Mouse (Mus musculus) neutrophil, adult 5-6 weeks (primary cell): Measurements from ENCODE around the gene Kat6b. TPM values are rescaled to one million over a fixed set of nuclear protein-coding genes. Genes with fewer than 3 reads are reported as not detected.

Experiments used
- ATAC-seq: fragments of 151-379, 151-347 bp; 2 replicates; pipeline ENCODE4 v1.8.0; 2017; ENCODE audit warnings: mild to moderate bottlenecking, moderate TSS enrichment; ENCODE audit not compliant: insufficient number of reproducible peaks, poor library complexity, low FRiP score, severe bottlenecking; ENCODE audit errors: extremely low read depth
- total RNA-seq: library from RNA; stranded (forward); fragments of 200-1000 nt; gene quantifications from 2 replicates; pipeline ENCODE4 v1.2.3, GENCODE M21; 2017

The Kat6b gene
- total RNA-seq, 1 experiment from 2014 or later: 19.8 TPM

DNA sequence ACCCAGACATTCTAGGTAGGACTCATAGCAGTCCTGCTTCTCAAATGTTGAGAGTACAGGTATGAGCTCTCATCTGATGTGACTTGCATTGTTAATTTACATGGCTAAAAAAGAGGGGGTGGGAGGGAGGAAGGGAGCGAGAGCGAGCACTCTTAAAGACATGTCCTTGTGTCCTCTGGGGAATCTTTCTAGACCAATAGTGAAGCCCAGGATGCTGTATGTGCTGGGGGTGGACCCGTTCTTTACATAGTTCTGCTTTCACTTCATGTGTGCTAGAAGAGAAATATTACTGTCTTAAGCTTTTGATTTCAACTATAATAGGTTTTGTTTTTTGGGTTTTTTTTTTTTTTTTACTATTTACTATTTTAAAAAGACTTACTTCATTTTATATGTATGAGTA, 101.1 kb downstream of the Kat6b start:
- ATAC-seq: peak; percentile 82

GRCm38 (mm10) chr14:21583051-21583450, 101.8 kb downstream of the Kat6b start:
- no peak for ATAC-seq

- no peak for ATAC-seq
These were observed 102.6 kb downstream of the Kat6b start for GRCm38 (mm10) chr14:21583868-21584267.

- ATAC-seq: no peak
These were observed 103.4 kb downstream of the Kat6b start for GRCm38 (mm10) chr14:21584468-21585135.

DNA sequence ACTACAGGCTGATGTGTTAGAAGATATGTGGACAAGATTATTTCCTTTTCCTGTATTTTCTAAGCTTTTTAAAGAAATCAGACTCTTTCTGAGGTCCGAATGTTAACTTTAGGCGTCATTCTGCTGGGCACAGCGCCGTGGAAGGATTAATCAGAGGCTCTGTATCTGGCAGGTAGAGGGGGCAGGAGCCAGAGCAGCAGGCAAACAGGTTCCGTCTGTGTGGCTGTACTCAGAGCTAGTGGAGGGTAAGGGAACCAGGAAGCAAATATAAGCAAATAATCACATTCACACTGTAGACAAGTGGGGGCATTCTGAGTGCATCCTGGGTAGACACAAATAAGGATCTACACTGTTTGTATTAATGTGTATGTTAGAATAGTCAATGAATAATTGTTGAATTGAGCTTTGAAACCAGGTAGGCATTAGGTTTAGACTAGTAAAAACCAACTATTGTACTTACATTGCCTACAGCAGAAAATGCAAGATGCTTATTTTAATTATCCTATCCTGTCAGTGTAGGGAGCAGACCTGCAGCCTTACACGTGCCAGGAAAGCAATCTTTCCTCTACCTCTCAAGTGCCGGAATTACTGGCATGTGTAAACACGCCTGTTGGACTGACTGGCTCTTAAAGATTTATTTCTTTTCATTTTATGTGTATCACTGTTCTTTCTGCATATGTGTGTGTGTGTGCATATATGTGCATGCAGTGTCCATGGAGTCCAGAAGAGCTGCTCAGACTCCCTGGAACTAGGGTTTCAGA, 104.4 kb downstream of the Kat6b start:
- ATAC-seq: no peak

- ATAC-seq: no peak
These were observed 105.4 kb downstream of the Kat6b start for GRCm38 (mm10) chr14:21586481-21587118.

DNA sequence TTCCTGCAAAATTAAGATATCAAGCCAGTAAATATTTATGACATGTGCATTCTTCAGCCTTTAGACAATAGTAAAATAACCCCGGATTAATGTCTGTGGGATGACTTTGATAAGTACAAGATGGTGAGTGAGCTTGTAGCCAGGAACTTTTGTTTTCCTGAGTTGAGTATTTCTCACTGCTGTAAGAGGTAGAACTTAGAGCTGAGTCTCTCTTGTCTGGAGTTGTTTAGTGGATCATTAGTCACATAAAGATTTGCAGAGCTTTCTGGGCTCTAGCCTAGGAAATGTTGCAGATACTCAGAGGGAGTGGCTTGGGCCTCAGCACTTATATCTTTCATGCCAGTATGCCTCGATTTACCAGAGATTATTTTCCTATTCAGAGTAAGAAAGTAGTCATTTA, 106.7 kb downstream of the Kat6b start:
- no peak for ATAC-seq

DNA sequence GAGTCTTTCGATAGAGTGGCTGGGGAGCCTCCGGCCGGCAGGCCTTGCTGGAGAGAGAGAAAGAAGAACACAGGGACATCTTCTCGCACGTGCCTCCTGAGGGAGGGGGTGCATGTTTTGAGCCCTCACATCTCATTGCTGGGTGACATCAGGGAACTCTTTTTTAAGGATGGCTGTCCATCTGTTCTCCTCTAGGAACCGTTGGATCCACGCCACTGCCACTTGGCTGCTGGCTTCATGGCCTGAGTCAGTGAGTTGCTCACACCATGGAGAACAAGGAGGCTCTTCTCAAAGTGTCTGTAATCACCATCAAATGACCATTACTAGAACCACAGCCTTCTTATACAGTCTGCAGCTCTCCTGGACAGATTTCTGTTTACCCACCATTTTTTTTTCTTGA, 108.4 kb downstream of the Kat6b start:
- ATAC-seq: no peak

- no peak for ATAC-seq
These were observed 109.0 kb downstream of the Kat6b start for GRCm38 (mm10) chr14:21590205-21590604.

DNA sequence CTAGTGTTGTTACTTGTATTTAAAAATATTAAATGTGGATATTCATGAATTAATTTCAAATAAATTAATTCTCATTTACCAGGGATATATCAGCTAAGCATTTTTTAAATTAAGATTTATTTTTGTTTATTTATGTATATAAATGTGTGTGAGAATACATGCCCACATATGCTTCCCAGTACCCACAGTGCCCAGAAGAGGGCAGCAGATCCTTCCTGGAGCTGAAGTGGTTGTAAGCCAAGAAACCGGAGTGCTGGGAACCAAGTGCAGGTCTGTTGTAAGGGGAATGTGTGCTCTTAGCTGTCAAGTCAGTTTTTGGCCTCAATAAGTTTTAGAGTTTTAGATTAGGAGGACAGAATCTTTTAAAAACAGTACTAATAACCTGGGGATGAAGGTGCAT, 110.9 kb downstream of the Kat6b start:
- no peak for ATAC-seq

- ATAC-seq: no peak
These were observed 111.9 kb downstream of the Kat6b start for GRCm38 (mm10) chr14:21592985-21593750.

- ATAC-seq: no peak
These were observed 118.4 kb downstream of the Kat6b start for GRCm38 (mm10) chr14:21599446-21600173.

DNA sequence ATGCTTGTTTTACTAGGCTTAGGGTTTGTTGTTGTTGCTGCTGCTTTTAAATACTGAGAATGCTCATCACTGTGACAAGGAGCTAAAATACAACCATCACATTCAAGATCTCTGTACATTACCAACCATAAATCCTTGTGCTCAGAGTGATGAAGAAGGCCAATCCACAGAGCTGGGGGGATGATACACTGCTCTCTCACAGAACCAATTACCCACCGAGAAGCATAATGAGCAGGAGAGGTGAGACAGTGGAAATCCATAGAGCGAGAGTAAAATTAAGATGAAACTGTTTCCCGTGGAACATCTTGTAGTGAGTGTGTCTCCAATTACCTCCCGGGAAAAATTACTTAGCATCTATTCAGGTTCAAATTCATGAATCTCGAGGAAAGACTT, 118.9 kb downstream of the Kat6b start:
- no peak for ATAC-seq

DNA sequence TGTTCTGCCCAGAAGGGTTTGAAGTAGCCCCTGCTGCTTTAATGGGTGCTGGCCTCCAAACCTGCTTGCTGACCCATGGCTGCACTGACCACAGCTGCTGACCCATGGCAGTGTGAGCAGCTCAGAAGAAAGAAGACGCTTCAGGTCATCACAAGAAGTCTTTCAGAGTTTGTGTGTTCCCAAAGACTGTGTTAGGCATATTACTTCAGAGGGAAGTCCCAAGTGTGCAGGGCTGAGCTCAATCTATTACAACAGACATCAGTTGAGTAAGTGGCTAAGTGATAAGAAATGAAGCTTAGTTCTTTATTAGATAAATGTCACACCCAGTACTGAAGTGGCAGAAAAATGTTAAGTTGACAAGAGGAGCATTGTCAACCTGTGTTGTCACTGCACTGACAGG, 119.4 kb downstream of the Kat6b start:
- no peak for ATAC-seq

DNA sequence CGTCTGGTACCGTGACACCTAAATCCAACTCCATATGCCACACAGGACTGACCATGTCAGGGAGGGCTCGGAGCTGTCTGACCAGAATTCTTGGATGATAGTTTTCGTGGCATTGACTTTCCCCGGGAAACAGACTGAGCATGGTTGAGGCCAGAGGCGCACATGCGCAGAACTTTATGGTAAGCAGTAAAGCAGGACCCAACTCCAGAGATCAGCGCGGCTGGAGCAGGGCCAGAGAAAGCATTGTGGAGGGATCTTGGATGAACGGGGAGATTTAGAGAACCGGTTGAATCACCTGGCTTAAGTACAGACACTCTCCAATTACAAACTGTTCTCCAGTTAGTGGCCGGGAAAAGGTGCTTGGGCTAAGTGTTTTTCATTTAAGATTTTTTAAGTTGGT, 120.9 kb downstream of the Kat6b start:
- ATAC-seq: no peak

GRCm38 (mm10) chr14:21602937-21603336, 121.7 kb downstream of the Kat6b start:
- no peak for ATAC-seq

DNA sequence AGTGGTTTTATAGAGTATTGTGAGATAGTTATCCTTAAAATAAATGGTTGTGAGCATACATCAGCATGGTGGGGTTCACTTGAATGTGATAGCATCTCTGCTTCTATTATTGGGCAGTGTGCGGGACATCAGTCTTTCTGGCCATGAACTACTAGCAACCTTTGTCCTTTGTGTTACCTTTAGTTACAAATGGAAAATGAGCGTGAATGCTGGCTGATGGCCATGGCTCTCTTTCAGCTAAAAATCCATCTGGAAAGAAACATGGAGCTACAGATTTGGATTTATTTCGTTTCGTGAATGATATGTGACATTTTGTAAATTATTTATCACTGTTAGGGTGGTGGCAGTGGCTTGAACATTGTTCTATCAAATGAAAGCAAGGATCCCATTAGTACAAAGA, 126.5 kb downstream of the Kat6b start:
- ATAC-seq: no peak

- ATAC-seq: no peak
These were observed 127.7 kb downstream of the Kat6b start for GRCm38 (mm10) chr14:21608886-21609285.

- ATAC-seq: no peak
These were observed 129.0 kb downstream of the Kat6b start for GRCm38 (mm10) chr14:21610224-21610623.
